Mouse (Mus musculus): ENCODE results near the gene Scamp2. TPM values are rescaled to one million over a fixed set of nuclear protein-coding genes. Genes with fewer than 3 reads are reported as not detected.

The Scamp2 gene
- polyA plus RNA-seq, 1 experiment from 2014 or later: 92.3 TPM

GRCm38 (mm10) chr9:57624295-57624694 lies 63.6 kb downstream of the Scamp2 start:
- H3K9ac ChIP-seq (ENCODE audit: low read depth, low read length): no peak overlapping the region
- WGBS: 72% methylated on average over 7 of the region's 7 CpGs

GRCm38 (mm10) chr9:57625674-57626500 lies 65.1 kb downstream of the Scamp2 start:
- no peak for TF ChIP-seq CTCF (IDR thresholded peaks at IDR 0.05; ENCODE audit: low read depth)
- Histone ChIP-seq H3K9me3 (ENCODE audit: control insufficient read depth) (no peaks in the 10 kb centered on the region), H3K9ac (ENCODE audit: low read depth, low read length) (no peak overlapping the region), H3K36me3 (ENCODE audit: control insufficient read depth, insufficient read depth) (peaks cover 64% of the 10 kb centered on the region), H3K27ac (ENCODE audit: low read depth, low read length) (no peak overlapping the region), H3K4me2 (replicated peaks; ENCODE audit: low read depth) (no peak overlapping the region), H3K4me1 (replicated peaks; ENCODE audit: control insufficient read depth, insufficient read depth, low read length) (no peaks in the 10 kb centered on the region), H3K27me3 (replicated peaks; ENCODE audit: control insufficient read depth, insufficient read depth, low read length) (no peaks in the 10 kb centered on the region), H3K4me3 (ENCODE audit: low read depth, low read length) (no peak overlapping the region)
- WGBS: 90% methylated on average over 15 of the region's 15 CpGs
- ATAC-seq: no peak

More at GRCm38 (mm10) chr9:57624295-57624694, 63.6 kb downstream of the Scamp2 start:
- Histone ChIP-seq H3K27me3 (replicated peaks; ENCODE audit: control insufficient read depth, insufficient read depth, low read length) (no peaks in the 10 kb centered on the region), H3K36me3 (ENCODE audit: control insufficient read depth, insufficient read depth) (peaks cover 48% of the 10 kb centered on the region), H3K4me3 (ENCODE audit: low read depth, low read length) (no peak overlapping the region), H3K9me3 (ENCODE audit: control insufficient read depth) (no peaks in the 10 kb centered on the region), H3K4me2 (replicated peaks; ENCODE audit: low read depth) (no peak overlapping the region), H3K27ac (ENCODE audit: low read depth, low read length) (no peak overlapping the region), H3K4me1 (replicated peaks; ENCODE audit: control insufficient read depth, insufficient read depth, low read length) (no peaks in the 10 kb centered on the region)
- no peak for ATAC-seq
- TF ChIP-seq CTCF (IDR thresholded peaks at IDR 0.05; ENCODE audit: low read depth): no peak

GRCm38 (mm10) chr9:57627191-57627590 lies 66.4 kb downstream of the Scamp2 start:
- Histone ChIP-seq H3K9ac (ENCODE audit: low read depth, low read length) (no peak overlapping the region), H3K4me3 (ENCODE audit: low read depth, low read length) (no peak overlapping the region), H3K27ac (ENCODE audit: low read depth, low read length) (no peak overlapping the region), H3K9me3 (ENCODE audit: control insufficient read depth) (no peaks in the 10 kb centered on the region), H3K4me1 (replicated peaks; ENCODE audit: control insufficient read depth, insufficient read depth, low read length) (no peaks in the 10 kb centered on the region), H3K4me2 (replicated peaks; ENCODE audit: low read depth) (no peak overlapping the region), H3K27me3 (replicated peaks; ENCODE audit: control insufficient read depth, insufficient read depth, low read length) (no peaks in the 10 kb centered on the region), H3K36me3 (ENCODE audit: control insufficient read depth, insufficient read depth) (peaks cover 75% of the 10 kb centered on the region)
- TF ChIP-seq CTCF (IDR thresholded peaks at IDR 0.05; ENCODE audit: low read depth): no peak
- WGBS: 93% methylated on average over 17 of the region's 17 CpGs
- ATAC-seq: no peak

GRCm38 (mm10) chr9:57627892-57628291 lies 67.1 kb downstream of the Scamp2 start:
- WGBS: 93% methylated on average over 11 of the region's 11 CpGs
- H3K4me3 ChIP-seq (ENCODE audit: low read depth, low read length): no peak overlapping the region
- ATAC-seq: no peak
- no peaks in the 10 kb centered on the region for H3K9me3 ChIP-seq (ENCODE audit: control insufficient read depth)
- H3K36me3 ChIP-seq (ENCODE audit: control insufficient read depth, insufficient read depth): peaks cover 76% of the 10 kb centered on the region
- H3K27ac ChIP-seq (ENCODE audit: low read depth, low read length): no peak overlapping the region
- no peak overlapping the region for H3K4me2 ChIP-seq (replicated peaks; ENCODE audit: low read depth)
- H3K4me1 ChIP-seq (replicated peaks; ENCODE audit: control insufficient read depth, insufficient read depth, low read length): no peaks in the 10 kb centered on the region
- H3K27me3 ChIP-seq (replicated peaks; ENCODE audit: control insufficient read depth, insufficient read depth, low read length): no peaks in the 10 kb centered on the region
- no peak overlapping the region for H3K9ac ChIP-seq (ENCODE audit: low read depth, low read length)
- no peak for TF ChIP-seq CTCF (IDR thresholded peaks at IDR 0.05; ENCODE audit: low read depth)

GRCm38 (mm10) chr9:57628717-57629116 lies 68.0 kb downstream of the Scamp2 start:
- no peak for TF ChIP-seq CTCF (IDR thresholded peaks at IDR 0.05; ENCODE audit: low read depth)
- no peaks in the 10 kb centered on the region for H3K9me3 ChIP-seq (ENCODE audit: control insufficient read depth)
- WGBS: 92% methylated on average over 12 of the region's 12 CpGs
- no peak overlapping the region for H3K4me2 ChIP-seq (replicated peaks; ENCODE audit: low read depth)
- H3K27ac ChIP-seq (ENCODE audit: low read depth, low read length): no peak overlapping the region; the same call in 1 of the 2 replicates
- peak; percentile 5; the same call in 1 of the 2 replicates for ATAC-seq
- H3K4me1 ChIP-seq (replicated peaks; ENCODE audit: control insufficient read depth, insufficient read depth, low read length): no peaks in the 10 kb centered on the region
- H3K36me3 ChIP-seq (ENCODE audit: control insufficient read depth, insufficient read depth): peaks cover 76% of the 10 kb centered on the region
- no peaks in the 10 kb centered on the region for H3K27me3 ChIP-seq (replicated peaks; ENCODE audit: control insufficient read depth, insufficient read depth, low read length)
- no peak overlapping the region for H3K9ac ChIP-seq (ENCODE audit: low read depth, low read length)
- H3K4me3 ChIP-seq (ENCODE audit: low read depth, low read length): no peak overlapping the region

- H3K4me1 ChIP-seq (replicated peaks; ENCODE audit: control insufficient read depth, insufficient read depth, low read length): no peaks in the 10 kb centered on the region; the same call in 1 of the 2 replicates
- H3K27ac ChIP-seq (ENCODE audit: low read depth, low read length): no peak overlapping the region
- 45% methylated on average over 14 of the region's 14 CpGs for WGBS
- H3K36me3 ChIP-seq (ENCODE audit: control insufficient read depth, insufficient read depth): peaks cover 76% of the 10 kb centered on the region
- H3K9me3 ChIP-seq (ENCODE audit: control insufficient read depth): no peaks in the 10 kb centered on the region
- no peak overlapping the region for H3K9ac ChIP-seq (ENCODE audit: low read depth, low read length)
- ATAC-seq: peak; percentile 57
- no peak overlapping the region for H3K4me2 ChIP-seq (replicated peaks; ENCODE audit: low read depth)
- H3K27me3 ChIP-seq (replicated peaks; ENCODE audit: control insufficient read depth, insufficient read depth, low read length): no peaks in the 10 kb centered on the region
- no peak overlapping the region for H3K4me3 ChIP-seq (ENCODE audit: low read depth, low read length)
- TF ChIP-seq CTCF (IDR thresholded peaks at IDR 0.05; ENCODE audit: low read depth): peak; percentile 99
Measured at GRCm38 (mm10) chr9:57629118-57629874, 68.6 kb downstream of the Scamp2 start.

All from intestine, postnatal 0 days (tissue).